Mouse (Mus musculus) neural tube, embryonic 12.5 days (tissue): Measurements from ENCODE around the gene Bnipl. TPM values are rescaled to one million over a fixed set of nuclear protein-coding genes. Genes with fewer than 3 reads are reported as not detected.

Experiments
- ATAC-seq: fragments of 200-750 bp; cut with Nextera tagmentation; 2 replicates; pipeline ENCODE4 v1.8.0; 2017; ENCODE audit warnings: low read depth, mild to moderate bottlenecking, moderate TSS enrichment, moderate library complexity; ENCODE audit not compliant: low FRiP score
- H3K27ac ChIP-seq: fragments of 300-500 bp; sonication (generic); 2 replicates; pipeline ENCODE4 v1.5.1; 2016
- H3K27me3 ChIP-seq: fragments of 300-500 bp; sonication (generic); replicated peaks from 2 replicates; pipeline ENCODE4 v1.6.1; 2016; ENCODE audit warnings: mild to moderate bottlenecking
- H3K36me3 ChIP-seq: fragments of 300-500 bp; sonication (generic); 2 replicates; pipeline ENCODE4 v1.6.1; 2016; ENCODE audit warnings: mild to moderate bottlenecking
- H3K4me1 ChIP-seq: fragments of 300-500 bp; sonication (generic); 2 replicates; pipeline ENCODE4 v1.6.1; 2016
- H3K4me2 ChIP-seq: fragments of 300-500 bp; sonication (generic); replicated peaks from 2 replicates; pipeline ENCODE4 v1.6.1; 2016; ENCODE audit warnings: mild to moderate bottlenecking
- H3K4me3 ChIP-seq: fragments of 300-500 bp; sonication (generic); 2 replicates; pipeline ENCODE4 v1.5.1; 2016
- H3K9ac ChIP-seq: fragments of 300-500 bp; sonication (generic); 2 replicates; pipeline ENCODE4 v1.6.1; 2016; ENCODE audit warnings: mild to moderate bottlenecking
- H3K9me3 ChIP-seq: fragments of 300-500 bp; sonication (generic); 2 replicates; pipeline ENCODE4 v1.6.1; 2016; ENCODE audit warnings: mild to moderate bottlenecking
- WGBS: fragments of 180-500 bp; shearing (Covaris S2); methylation state at CpG from one replicate; pipeline ENCODE4 v1.1.7; 2016; 5-methylcytosine and 5-hydroxymethylcytosine counted together
- polyA plus RNA-seq: library from polyadenylated mRNA; unstranded; fragments of >200 nt; fragmentation: Nextera tagmentation; extraction: Ambion mirVana; gene quantifications from 2 replicates; pipeline ENCODE4 v1.2.1, GENCODE M21; 2016

Gene Bnipl
- 0.28 TPM in 2 replicates for polyA plus RNA-seq

GRCm38 (mm10) chr3:95250783-95251424, at the start of gene Bnipl:
Bnipl (minus strand) TSS chr3:95251193.
- no peak within 1 kb of the TSS for H3K4me3 ChIP-seq
- no peak for ATAC-seq
- no peak within 1 kb of the TSS for H3K4me2 ChIP-seq
- no peak within 1 kb of the TSS for H3K9ac ChIP-seq
- H3K27me3 ChIP-seq: no peaks in the 10 kb centered on the region
- H3K4me1 ChIP-seq: no peaks in the 10 kb centered on the region
- H3K36me3 ChIP-seq: peaks cover 29% of the 10 kb centered on the region
- H3K9me3 ChIP-seq: no peaks in the 10 kb centered on the region
- no peak within 1 kb of the TSS for H3K27ac ChIP-seq
- 53% methylated on average over 7 of the region's 7 CpGs for WGBS

DNA sequence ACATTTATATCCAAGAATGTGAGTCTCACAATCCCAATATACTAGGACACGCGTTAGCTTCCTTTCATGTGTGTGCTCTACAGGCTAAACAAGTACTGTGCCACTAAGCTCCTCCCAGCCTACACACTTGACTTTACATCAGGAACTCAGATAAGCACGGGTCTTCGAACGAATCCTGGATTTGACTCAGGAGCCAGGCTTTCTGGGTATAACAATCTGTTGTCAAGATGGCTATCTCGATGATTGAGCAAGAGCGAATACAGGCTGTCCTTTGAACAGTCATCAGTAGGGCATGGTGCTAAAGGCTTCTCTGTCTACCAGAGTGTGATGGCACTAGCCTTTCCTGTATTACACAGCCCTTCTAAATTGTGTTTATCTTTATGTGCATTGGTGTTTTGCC, 47.0 kb upstream of the Bnipl start:
- Histone ChIP-seq H3K4me2 (no peak overlapping the region), H3K9me3 (no peaks in the 10 kb centered on the region), H3K27ac (no peak overlapping the region), H3K36me3 (peaks cover 43% of the 10 kb centered on the region), H3K27me3 (no peaks in the 10 kb centered on the region), H3K9ac (no peak overlapping the region), H3K4me1 (no peaks in the 10 kb centered on the region), H3K4me3 (no peak overlapping the region)
- no peak for ATAC-seq
- 94% methylated on average over 7 of the region's 7 CpGs for WGBS

DNA sequence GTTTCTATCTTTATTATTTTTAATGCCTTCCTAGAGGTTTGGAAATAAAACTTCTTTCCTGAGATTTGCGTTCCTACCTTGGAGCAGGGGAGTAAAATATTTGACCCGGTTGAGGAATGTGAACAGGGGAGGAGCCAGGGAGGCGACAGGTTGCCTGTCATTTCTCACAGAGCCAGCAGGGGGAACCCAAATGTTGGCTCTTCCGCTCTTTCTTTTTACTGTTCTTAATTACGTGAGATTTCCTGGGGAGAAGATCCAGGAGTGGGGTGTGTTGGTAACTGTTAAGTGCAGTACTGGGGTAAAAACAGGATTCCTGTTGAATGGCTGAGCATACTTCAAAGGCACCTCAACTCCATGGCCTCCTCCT, 45.1 kb upstream of the Bnipl start:
- 7% methylated on average over 5 of the region's 5 CpGs for WGBS
- H3K4me1 ChIP-seq: no peaks in the 10 kb centered on the region
- H3K4me3 ChIP-seq: no peak overlapping the region
- no peak for ATAC-seq
- H3K27ac ChIP-seq: no peak overlapping the region
- H3K9me3 ChIP-seq: no peaks in the 10 kb centered on the region
- no peak overlapping the region for H3K4me2 ChIP-seq
- H3K27me3 ChIP-seq: no peaks in the 10 kb centered on the region
- peaks cover 53% of the 10 kb centered on the region for H3K36me3 ChIP-seq
- H3K9ac ChIP-seq: no peak overlapping the region

GRCm38 (mm10) chr3:95295321-95296102, 44.5 kb upstream of the Bnipl start:
- H3K27ac ChIP-seq: no peak overlapping the region
- no peaks in the 10 kb centered on the region for H3K9me3 ChIP-seq
- H3K4me1 ChIP-seq: no peaks in the 10 kb centered on the region
- no peak overlapping the region for H3K4me2 ChIP-seq
- no peak overlapping the region for H3K4me3 ChIP-seq
- ATAC-seq: 0 out of 2 replicates have a peak, but pooled peaks have one; percentile 2
- H3K9ac ChIP-seq: no peak overlapping the region
- H3K27me3 ChIP-seq: no peaks in the 10 kb centered on the region
- peaks cover 58% of the 10 kb centered on the region for H3K36me3 ChIP-seq
- WGBS: 80% methylated on average over 11 of the region's 11 CpGs

DNA sequence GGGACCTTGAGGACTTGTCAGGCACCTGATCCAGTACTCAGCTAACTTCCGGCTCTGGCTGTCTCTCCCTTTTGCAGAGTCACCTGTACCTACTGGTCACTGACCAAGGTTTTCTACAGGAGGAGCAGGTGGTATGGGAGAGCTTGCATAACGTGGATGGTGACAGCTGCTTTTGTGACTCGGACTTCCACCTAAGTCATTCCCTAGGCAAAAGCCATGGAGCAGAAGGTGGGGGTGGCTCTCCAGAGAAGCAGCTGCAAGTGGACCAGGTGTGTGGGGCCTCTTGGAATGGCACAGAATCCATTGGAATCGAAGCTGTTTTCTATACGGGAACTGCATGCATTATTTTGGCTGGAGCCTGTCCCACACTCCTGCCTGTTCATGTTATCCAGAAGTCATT, 43.7 kb upstream of the Bnipl start:
- H3K27me3 ChIP-seq: no peaks in the 10 kb centered on the region
- H3K9me3 ChIP-seq: no peaks in the 10 kb centered on the region
- H3K27ac ChIP-seq: no peak overlapping the region
- no peak overlapping the region for H3K4me2 ChIP-seq
- H3K4me3 ChIP-seq: no peak overlapping the region
- ATAC-seq: no peak
- 91% methylated on average over 5 of the region's 5 CpGs for WGBS
- H3K36me3 ChIP-seq: peaks cover 66% of the 10 kb centered on the region
- no peaks in the 10 kb centered on the region for H3K4me1 ChIP-seq
- H3K9ac ChIP-seq: no peak overlapping the region

- Histone ChIP-seq H3K36me3 (peaks cover 70% of the 10 kb centered on the region), H3K4me1 (no peaks in the 10 kb centered on the region), H3K4me3 (no peak overlapping the region), H3K9me3 (no peaks in the 10 kb centered on the region), H3K27me3 (no peaks in the 10 kb centered on the region), H3K4me2 (no peak overlapping the region), H3K9ac (no peak overlapping the region), H3K27ac (no peak overlapping the region)
- no peak for ATAC-seq
- WGBS: 90% methylated on average over 7 of the region's 7 CpGs
Measured at GRCm38 (mm10) chr3:95294316-95294715, 43.3 kb upstream of the Bnipl start.

DNA sequence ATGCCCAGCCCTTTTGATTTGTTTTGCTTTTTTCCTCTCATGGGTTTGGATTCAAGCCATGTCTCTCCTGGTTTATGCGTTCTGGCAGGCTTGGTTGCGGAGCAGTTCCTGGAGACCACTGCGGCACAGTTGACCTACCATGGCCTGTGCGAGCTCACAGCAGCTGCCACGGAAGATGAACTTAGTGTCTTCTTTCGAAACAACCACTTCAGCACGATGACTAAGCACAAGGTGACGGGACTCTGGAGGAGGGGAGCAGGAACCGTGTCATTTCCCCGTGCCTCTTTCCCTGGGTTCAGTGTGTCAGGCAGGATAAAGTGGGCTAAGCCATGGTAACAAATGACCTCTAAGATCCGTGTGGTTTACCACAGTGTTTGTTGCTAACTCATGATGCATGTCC, 42.5 kb upstream of the Bnipl start:
- H3K4me2 ChIP-seq: no peak overlapping the region
- no peak overlapping the region for H3K9ac ChIP-seq
- H3K9me3 ChIP-seq: no peaks in the 10 kb centered on the region
- H3K36me3 ChIP-seq: peaks cover 74% of the 10 kb centered on the region
- H3K4me1 ChIP-seq: no peaks in the 10 kb centered on the region
- WGBS: 88% methylated on average over 11 of the region's 11 CpGs
- H3K4me3 ChIP-seq: no peak overlapping the region
- no peaks in the 10 kb centered on the region for H3K27me3 ChIP-seq
- no peak overlapping the region for H3K27ac ChIP-seq
- no peak for ATAC-seq

- H3K4me3 ChIP-seq: no peak overlapping the region
- H3K36me3 ChIP-seq: peaks cover 80% of the 10 kb centered on the region
- no peaks in the 10 kb centered on the region for H3K4me1 ChIP-seq
- 83% methylated on average over 2 of the region's 2 CpGs for WGBS
- no peak overlapping the region for H3K4me2 ChIP-seq
- no peaks in the 10 kb centered on the region for H3K9me3 ChIP-seq
- no peak overlapping the region for H3K9ac ChIP-seq
- no peak for ATAC-seq
- no peak overlapping the region for H3K27ac ChIP-seq
- no peaks in the 10 kb centered on the region for H3K27me3 ChIP-seq
Measured at GRCm38 (mm10) chr3:95292899-95293298, 41.9 kb upstream of the Bnipl start.

- WGBS: 90% methylated on average over 4 of the region's 4 CpGs
- H3K27ac ChIP-seq: no peak overlapping the region
- H3K36me3 ChIP-seq: peaks cover 74% of the 10 kb centered on the region
- no peak overlapping the region for H3K4me3 ChIP-seq
- H3K4me1 ChIP-seq: no peaks in the 10 kb centered on the region
- no peaks in the 10 kb centered on the region for H3K9me3 ChIP-seq
- no peaks in the 10 kb centered on the region for H3K27me3 ChIP-seq
- H3K4me2 ChIP-seq: no peak overlapping the region
- no peak for ATAC-seq
- H3K9ac ChIP-seq: no peak overlapping the region
Measured at GRCm38 (mm10) chr3:95291041-95291440, 40.0 kb upstream of the Bnipl start.

- Histone ChIP-seq H3K9ac (no peak overlapping the region), H3K36me3 (peaks cover 68% of the 10 kb centered on the region), H3K27me3 (no peaks in the 10 kb centered on the region), H3K27ac (no peak overlapping the region), H3K4me2 (no peak overlapping the region), H3K9me3 (no peaks in the 10 kb centered on the region), H3K4me3 (no peak overlapping the region), H3K4me1 (0 out of 2 replicates have a peak, but pooled peaks cover under 1% of the 10 kb centered on the region)
- no peak for ATAC-seq
- 82% methylated on average over 6 of the region's 6 CpGs for WGBS
Measured at GRCm38 (mm10) chr3:95290156-95290555, 39.2 kb upstream of the Bnipl start.

DNA sequence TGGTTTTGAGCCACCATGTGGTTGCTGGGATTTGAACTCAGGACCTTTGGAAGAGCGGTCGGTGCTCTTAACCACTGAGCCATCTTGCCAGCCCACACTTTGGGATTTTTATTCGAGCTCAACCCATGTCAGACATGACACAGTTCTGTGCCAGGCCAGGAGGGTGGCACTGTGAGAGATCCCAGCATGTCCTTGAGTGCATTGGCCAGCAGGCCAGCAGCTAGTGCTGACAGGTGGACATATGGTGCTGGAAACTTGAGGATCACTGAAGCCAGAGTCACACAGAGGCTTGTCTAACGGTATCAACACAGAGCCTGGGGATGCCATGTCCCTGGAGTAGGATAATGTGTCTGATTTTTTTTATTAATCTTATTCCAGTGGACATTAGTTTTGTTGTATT, 38.4 kb upstream of the Bnipl start:
- peaks cover 60% of the 10 kb centered on the region for H3K36me3 ChIP-seq
- H3K4me3 ChIP-seq: no peak overlapping the region
- WGBS: 93% methylated on average over 4 of the region's 4 CpGs
- no peaks in the 10 kb centered on the region for H3K27me3 ChIP-seq
- no peak overlapping the region for H3K4me2 ChIP-seq
- H3K4me1 ChIP-seq: 0 out of 2 replicates have a peak, but pooled peaks cover 8% of the 10 kb centered on the region
- H3K27ac ChIP-seq: no peak overlapping the region
- H3K9ac ChIP-seq: no peak overlapping the region
- no peak for ATAC-seq
- H3K9me3 ChIP-seq: no peaks in the 10 kb centered on the region

- H3K4me1 ChIP-seq: peaks cover 17% of the 10 kb centered on the region
- no peaks in the 10 kb centered on the region for H3K27me3 ChIP-seq
- 87% methylated on average over 3 of the region's 3 CpGs for WGBS
- ATAC-seq: no peak
- H3K36me3 ChIP-seq: peaks cover 43% of the 10 kb centered on the region
- no peaks in the 10 kb centered on the region for H3K9me3 ChIP-seq
- no peak overlapping the region for H3K27ac ChIP-seq
- H3K4me2 ChIP-seq: no peak overlapping the region
- H3K4me3 ChIP-seq: no peak overlapping the region
- no peak overlapping the region for H3K9ac ChIP-seq
Measured at GRCm38 (mm10) chr3:95287541-95287940, 36.5 kb upstream of the Bnipl start.

- no peaks in the 10 kb centered on the region for H3K9me3 ChIP-seq
- no peak overlapping the region for H3K9ac ChIP-seq
- H3K4me2 ChIP-seq: no peak overlapping the region
- ATAC-seq: no peak
- H3K27me3 ChIP-seq: no peaks in the 10 kb centered on the region
- no peak overlapping the region for H3K27ac ChIP-seq
- peaks cover 37% of the 10 kb centered on the region for H3K36me3 ChIP-seq
- 89% methylated on average over 7 of the region's 7 CpGs for WGBS
- H3K4me3 ChIP-seq: no peak overlapping the region
- H3K4me1 ChIP-seq: peaks cover 17% of the 10 kb centered on the region
Measured at GRCm38 (mm10) chr3:95286510-95286909, 35.5 kb upstream of the Bnipl start.
